In genomic region chr15:5447707-5448496, GRCm38 (mm10) we compare ENCODE assay signal across 27 mouse cellular contexts.
DNase-seq lines count a peak whose midpoint lies in the region; ATAC-seq and TF ChIP-seq lines count a peak whose summit lies in the region.
"Had no signal": no experiment of that assay in that cellular context is flagged by ENCODE, and none has a peak within 500 bp of the region (broad histone marks: within the 10 kb centered on the region; RNA-seq: fewer than 3 reads in every experiment).

No protein-coding gene starts in this region.

- no peak overlapping the region for H3K27ac ChIP-seq in lung, embryonic 15.5 days
- no peak overlapping the region for H3K27ac ChIP-seq in hindbrain, embryonic 14.5 days
- H3K27ac ChIP-seq: embryonic facial prominence, embryonic 10.5 days; embryonic facial prominence, embryonic 13.5 days; forebrain, embryonic 12.5 days; forebrain, embryonic 15.5 days; heart, embryonic 15.5 days; hindbrain, embryonic 10.5 days; hindbrain, embryonic 13.5 days; hindbrain, postnatal 0 days had no signal

- TF ChIP-seq CTCF in G1E (IDR thresholded peaks at IDR 0.05; ENCODE audit: low read depth, low read length) = no peak

- H3K4me2 ChIP-seq in lung, embryonic 15.5 days = no peak overlapping the region
- no peak overlapping the region for H3K4me2 ChIP-seq in hindbrain, embryonic 14.5 days (replicated peaks)
- H3K4me2 ChIP-seq: embryonic facial prominence, embryonic 13.5 days; forebrain, embryonic 12.5 days; forebrain, embryonic 15.5 days; heart, embryonic 12.5 days; heart, embryonic 15.5 days; hindbrain, embryonic 13.5 days had no signal

- no peak for DNase-seq in lung, postnatal 10 days
- DNase-seq in 416B (ENCODE audit: low read depth) = peak; percentile 29
- no peak for DNase-seq in G1E (ENCODE audit: low spot score)
- no peak for DNase-seq in thymus, postnatal 14 days
- no peak for DNase-seq in hindbrain, embryonic 14.5 days (ENCODE audit: low spot score)
- DNase-seq: adrenal gland, adult 2 months; adrenal gland, postnatal 25 days; cerebellum, adult 11-12 months; cerebellum, adult 8-10 months; cerebellum, postnatal 10 days; cerebellum, postnatal 36 days; embryo, embryonic 11 days; gastrocnemius, postnatal 25 days; heart, adult 18-20 months; heart, postnatal 36 days had no signal

- no peaks in the 10 kb centered on the region for H3K36me3 ChIP-seq in lung, embryonic 15.5 days
- no peaks in the 10 kb centered on the region for H3K36me3 ChIP-seq in G1E (replicated peaks)
- H3K36me3 ChIP-seq in hindbrain, embryonic 14.5 days (replicated peaks; ENCODE audit: control insufficient read depth, insufficient read depth) = no peaks in the 10 kb centered on the region
- H3K36me3 ChIP-seq: embryonic facial prominence, embryonic 10.5 days; embryonic facial prominence, embryonic 13.5 days; forebrain, embryonic 12.5 days; forebrain, embryonic 15.5 days; heart, embryonic 12.5 days; heart, embryonic 15.5 days; hindbrain, embryonic 10.5 days; hindbrain, embryonic 13.5 days had no signal

- WGBS in lung, embryonic 15.5 days = 60% methylated on average over 2 of the region's 2 CpGs
- 93% methylated on average over 2 of the region's 2 CpGs for WGBS in hindbrain, embryonic 14.5 days

- no peaks in the 10 kb centered on the region for H3K4me1 ChIP-seq in lung, embryonic 15.5 days
- H3K4me1 ChIP-seq in G1E (ENCODE audit: insufficient read depth, low read depth, low read length) = peaks cover 8% of the 10 kb centered on the region
- no peaks in the 10 kb centered on the region for H3K4me1 ChIP-seq in hindbrain, embryonic 14.5 days (replicated peaks; ENCODE audit: control insufficient read depth, insufficient read depth, low read length)
- H3K4me1 ChIP-seq: embryonic facial prominence, embryonic 10.5 days; embryonic facial prominence, embryonic 13.5 days; forebrain, embryonic 12.5 days; forebrain, embryonic 15.5 days; heart, embryonic 12.5 days; hindbrain, embryonic 10.5 days; hindbrain, embryonic 13.5 days had no signal

- ATAC-seq in lung, embryonic 15.5 days (ENCODE audit: borderline replicate concordance, extremely low read depth, low FRiP score, low TSS enrichment) = peak; percentile 31; the same call in 1 of the 2 replicates
- peak; percentile 42 for ATAC-seq in G1E (ENCODE audit: extremely low read depth, insufficient number of reproducible peaks, low FRiP score, poor library complexity, severe bottlenecking)
- ATAC-seq in hindbrain, embryonic 14.5 days (ENCODE audit: low FRiP score) = no peak
- ATAC-seq: forebrain, embryonic 15.5 days; hindbrain, postnatal 0 days had no signal

- H3K27me3 ChIP-seq in lung, embryonic 15.5 days = no peaks in the 10 kb centered on the region
- peaks cover 5% of the 10 kb centered on the region; the same call in 1 of the 2 replicates for H3K27me3 ChIP-seq in G1E (ENCODE audit: insufficient read depth, low read length)
- no peaks in the 10 kb centered on the region for H3K27me3 ChIP-seq in hindbrain, embryonic 14.5 days (ENCODE audit: control insufficient read depth, insufficient read depth, low read length)
- H3K27me3 ChIP-seq: embryonic facial prominence, embryonic 13.5 days; forebrain, embryonic 12.5 days; forebrain, embryonic 15.5 days; heart, embryonic 12.5 days; heart, embryonic 15.5 days; hindbrain, embryonic 13.5 days; Patski had no signal

- no peaks in the 10 kb centered on the region for H3K9me3 ChIP-seq in lung, embryonic 15.5 days
- no peaks in the 10 kb centered on the region for H3K9me3 ChIP-seq in G1E (replicated peaks)
- no peaks in the 10 kb centered on the region for H3K9me3 ChIP-seq in hindbrain, embryonic 14.5 days (ENCODE audit: control insufficient read depth, low read length)
- H3K9me3 ChIP-seq: embryonic facial prominence, embryonic 10.5 days; embryonic facial prominence, embryonic 13.5 days; forebrain, embryonic 12.5 days; forebrain, embryonic 15.5 days; heart, embryonic 12.5 days; heart, embryonic 15.5 days; hindbrain, embryonic 10.5 days; hindbrain, embryonic 13.5 days had no signal

- H3K9ac ChIP-seq in lung, embryonic 15.5 days = no peak overlapping the region
- H3K9ac ChIP-seq in hindbrain, embryonic 14.5 days = no peak overlapping the region
- H3K9ac ChIP-seq: embryonic facial prominence, embryonic 13.5 days; forebrain, embryonic 12.5 days; forebrain, embryonic 15.5 days; heart, embryonic 12.5 days; heart, embryonic 15.5 days; hindbrain, embryonic 13.5 days had no signal

- no peak overlapping the region for H3K4me3 ChIP-seq in lung, embryonic 15.5 days
- H3K4me3 ChIP-seq in G1E (ENCODE audit: low read depth, low read length) = no peak overlapping the region
- no peak overlapping the region for H3K4me3 ChIP-seq in hindbrain, embryonic 14.5 days (replicated peaks; ENCODE audit: low read length)
- H3K4me3 ChIP-seq: embryonic facial prominence, embryonic 10.5 days; embryonic facial prominence, embryonic 13.5 days; erythroblast, embryonic 14.5 days; forebrain, embryonic 12.5 days; forebrain, embryonic 15.5 days; heart, embryonic 12.5 days; heart, embryonic 15.5 days; hindbrain, embryonic 10.5 days; hindbrain, embryonic 13.5 days had no signal
